Mouse (Mus musculus) embryonic facial prominence, embryonic 12.5 days (tissue): ENCODE results near the gene Cradd. TPM values are rescaled to one million over a fixed set of nuclear protein-coding genes. Genes with fewer than 3 reads are reported as not detected.

Source experiments
- ATAC-seq: fragments of 200-750 bp; cut with Nextera tagmentation; 2 replicates; pipeline ENCODE4 v1.8.0; 2017; ENCODE audit not compliant: insufficient number of reproducible peaks, insufficient read depth, low FRiP score, low TSS enrichment
- H3K27ac ChIP-seq: fragments of 300-500 bp; sonication (generic); 2 replicates; pipeline ENCODE4 v1.5.1; 2016; ENCODE audit warnings: mild to moderate bottlenecking
- H3K27me3 ChIP-seq: fragments of 300-500 bp; sonication (generic); 2 replicates; pipeline ENCODE4 v1.6.1; 2016; ENCODE audit warnings: mild to moderate bottlenecking, moderate library complexity
- H3K36me3 ChIP-seq: fragments of 300-500 bp; sonication (generic); 2 replicates; pipeline ENCODE4 v1.6.1; 2016; ENCODE audit warnings: mild to moderate bottlenecking
- H3K4me1 ChIP-seq: fragments of 300-500 bp; sonication (generic); 2 replicates; pipeline ENCODE4 v1.6.1; 2016
- H3K4me2 ChIP-seq: fragments of 300-500 bp; sonication (generic); replicated peaks from 2 replicates; pipeline ENCODE4 v1.6.1; 2016; ENCODE audit warnings: mild to moderate bottlenecking, moderate library complexity
- H3K4me3 ChIP-seq: fragments of 300-500 bp; sonication (generic); 2 replicates; pipeline ENCODE4 v1.5.1; 2016; ENCODE audit warnings: mild to moderate bottlenecking
- H3K9ac ChIP-seq: fragments of 300-500 bp; sonication (generic); 2 replicates; pipeline ENCODE4 v1.6.1; 2016; ENCODE audit warnings: mild to moderate bottlenecking, moderate library complexity
- H3K9me3 ChIP-seq: fragments of 300-500 bp; sonication (generic); 2 replicates; pipeline ENCODE4 v1.6.1; 2016; ENCODE audit warnings: mild to moderate bottlenecking, moderate library complexity
- WGBS: fragments of 180-500 bp; shearing (Covaris S2); methylation state at CpG from one replicate; pipeline ENCODE4 v1.1.7; 2016; 5-methylcytosine and 5-hydroxymethylcytosine counted together
- polyA plus RNA-seq: library from polyadenylated mRNA; unstranded; fragments of >200 nt; fragmentation: Nextera tagmentation; extraction: Ambion mirVana; gene quantifications from 2 replicates; pipeline ENCODE4 v1.2.1, GENCODE M21; 2016

Gene Cradd
- polyA plus RNA-seq, 1 experiment from 2014 or later: 14.1 TPM

- Histone ChIP-seq H3K9ac (no peak overlapping the region), H3K4me1 (peaks cover 9% of the 10 kb centered on the region; the same call in 1 of the 2 replicates), H3K4me2 (no peak overlapping the region), H3K36me3 (no peaks in the 10 kb centered on the region), H3K27me3 (no peaks in the 10 kb centered on the region), H3K9me3 (0 out of 2 replicates have a peak, but pooled peaks cover 5% of the 10 kb centered on the region), H3K4me3 (no peak overlapping the region), H3K27ac (no peak overlapping the region)
- no peak for ATAC-seq
- WGBS: 74% methylated on average over 5 of the region's 5 CpGs
Measured at GRCm38 (mm10) chr10:95184210-95184609, 139.7 kb downstream of the Cradd start.

- Histone ChIP-seq H3K4me3 (no peak overlapping the region), H3K9me3 (0 out of 2 replicates have a peak, but pooled peaks cover 5% of the 10 kb centered on the region), H3K36me3 (no peaks in the 10 kb centered on the region), H3K27me3 (no peaks in the 10 kb centered on the region), H3K27ac (no peak overlapping the region), H3K4me2 (no peak overlapping the region), H3K4me1 (peaks cover 9% of the 10 kb centered on the region; the same call in 1 of the 2 replicates), H3K9ac (no peak overlapping the region)
- WGBS: 65% methylated on average over 4 of the region's 4 CpGs
- ATAC-seq: 0 out of 2 replicates have a peak, but pooled peaks have one; percentile 52
Measured at GRCm38 (mm10) chr10:95183051-95183450, 140.9 kb downstream of the Cradd start.

GRCm38 (mm10) chr10:95182405-95182804, 141.5 kb downstream of the Cradd start:
- H3K4me3 ChIP-seq: no peak overlapping the region
- no peak overlapping the region for H3K4me2 ChIP-seq
- 77% methylated on average over 4 of the region's 4 CpGs for WGBS
- no peak overlapping the region for H3K27ac ChIP-seq
- H3K36me3 ChIP-seq: no peaks in the 10 kb centered on the region
- H3K9me3 ChIP-seq: 0 out of 2 replicates have a peak, but pooled peaks cover 5% of the 10 kb centered on the region
- H3K27me3 ChIP-seq: no peaks in the 10 kb centered on the region
- no peak overlapping the region for H3K9ac ChIP-seq
- H3K4me1 ChIP-seq: peaks cover 13% of the 10 kb centered on the region; the same call in 1 of the 2 replicates
- no peak for ATAC-seq

- no peak overlapping the region for H3K9ac ChIP-seq
- ATAC-seq: no peak
- no peak overlapping the region for H3K27ac ChIP-seq
- H3K4me1 ChIP-seq: peaks cover 17% of the 10 kb centered on the region; the same call in 1 of the 2 replicates
- H3K27me3 ChIP-seq: no peaks in the 10 kb centered on the region
- H3K4me3 ChIP-seq: no peak overlapping the region
- WGBS: 55% methylated on average over 10 of the region's 10 CpGs
- no peaks in the 10 kb centered on the region for H3K36me3 ChIP-seq
- no peak overlapping the region for H3K4me2 ChIP-seq
- H3K9me3 ChIP-seq: 0 out of 2 replicates have a peak, but pooled peaks cover 5% of the 10 kb centered on the region
Measured at GRCm38 (mm10) chr10:95181553-95181952, 142.4 kb downstream of the Cradd start.

GRCm38 (mm10) chr10:95180900-95181299, 143.0 kb downstream of the Cradd start:
- peaks cover 17% of the 10 kb centered on the region; the same call in 1 of the 2 replicates for H3K4me1 ChIP-seq
- H3K36me3 ChIP-seq: no peaks in the 10 kb centered on the region
- 0 out of 2 replicates have a peak, but pooled peaks cover 5% of the 10 kb centered on the region for H3K9me3 ChIP-seq
- H3K4me3 ChIP-seq: no peak overlapping the region
- 68% methylated on average over 3 of the region's 3 CpGs for WGBS
- H3K27ac ChIP-seq: no peak overlapping the region
- H3K4me2 ChIP-seq: no peak overlapping the region
- no peak for ATAC-seq
- no peaks in the 10 kb centered on the region for H3K27me3 ChIP-seq
- no peak overlapping the region for H3K9ac ChIP-seq

- no peaks in the 10 kb centered on the region for H3K36me3 ChIP-seq
- no peak overlapping the region for H3K27ac ChIP-seq
- H3K27me3 ChIP-seq: 0 out of 2 replicates have a peak, but pooled peaks cover 3% of the 10 kb centered on the region
- no peaks in the 10 kb centered on the region for H3K9me3 ChIP-seq
- no peak overlapping the region for H3K4me2 ChIP-seq
- no peak for ATAC-seq
- 85% methylated on average over 8 of the region's 8 CpGs for WGBS
- no peak overlapping the region for H3K4me3 ChIP-seq
- H3K9ac ChIP-seq: no peak overlapping the region
- peaks cover 22% of the 10 kb centered on the region; the same call in 1 of the 2 replicates for H3K4me1 ChIP-seq
Measured at GRCm38 (mm10) chr10:95180177-95180576, 143.8 kb downstream of the Cradd start.

GRCm38 (mm10) chr10:95178785-95179184, 145.1 kb downstream of the Cradd start:
- peaks cover 24% of the 10 kb centered on the region; the same call in 1 of the 2 replicates for H3K4me1 ChIP-seq
- no peak overlapping the region for H3K4me2 ChIP-seq
- H3K27me3 ChIP-seq: 0 out of 2 replicates have a peak, but pooled peaks cover 3% of the 10 kb centered on the region
- H3K27ac ChIP-seq: no peak overlapping the region
- H3K36me3 ChIP-seq: no peaks in the 10 kb centered on the region
- no peak for ATAC-seq
- no peak overlapping the region for H3K9ac ChIP-seq
- no peak overlapping the region for H3K4me3 ChIP-seq
- H3K9me3 ChIP-seq: no peaks in the 10 kb centered on the region
- 84% methylated on average over 4 of the region's 4 CpGs for WGBS

- H3K4me1 ChIP-seq: peaks cover 33% of the 10 kb centered on the region
- H3K27me3 ChIP-seq: 0 out of 2 replicates have a peak, but pooled peaks cover 3% of the 10 kb centered on the region
- H3K4me3 ChIP-seq: no peak overlapping the region
- no peak overlapping the region for H3K4me2 ChIP-seq
- no peak overlapping the region for H3K9ac ChIP-seq
- H3K36me3 ChIP-seq: no peaks in the 10 kb centered on the region
- WGBS: 42% methylated on average over 26 of the region's 26 CpGs
- no peaks in the 10 kb centered on the region for H3K9me3 ChIP-seq
- no peak for ATAC-seq
- no peak overlapping the region for H3K27ac ChIP-seq
Measured at GRCm38 (mm10) chr10:95175423-95176120, 148.4 kb downstream of the Cradd start.

GRCm38 (mm10) chr10:95174260-95174659, 149.7 kb downstream of the Cradd start:
- Histone ChIP-seq H3K36me3 (no peaks in the 10 kb centered on the region), H3K4me2 (no peak overlapping the region), H3K9me3 (no peaks in the 10 kb centered on the region), H3K4me1 (peaks cover 33% of the 10 kb centered on the region), H3K9ac (no peak overlapping the region), H3K4me3 (no peak overlapping the region), H3K27me3 (0 out of 2 replicates have a peak, but pooled peaks cover 3% of the 10 kb centered on the region), H3K27ac (no peak overlapping the region)
- 81% methylated on average over 6 of the region's 6 CpGs for WGBS
- ATAC-seq: no peak

GRCm38 (mm10) chr10:95170721-95171354, 153.1 kb downstream of the Cradd start:
- Histone ChIP-seq H3K36me3 (no peaks in the 10 kb centered on the region), H3K4me1 (peaks cover 24% of the 10 kb centered on the region), H3K4me2 (no peak overlapping the region), H3K27ac (no peak overlapping the region), H3K9me3 (no peaks in the 10 kb centered on the region), H3K27me3 (0 out of 2 replicates have a peak, but pooled peaks cover 3% of the 10 kb centered on the region), H3K9ac (no peak overlapping the region), H3K4me3 (no peak overlapping the region)
- 71% methylated on average over 9 of the region's 9 CpGs for WGBS
- no peak for ATAC-seq

GRCm38 (mm10) chr10:95164949-95165348, 159.0 kb downstream of the Cradd start:
- Histone ChIP-seq H3K9me3 (no peaks in the 10 kb centered on the region), H3K9ac (no peak overlapping the region), H3K4me3 (no peak overlapping the region), H3K27ac (no peak overlapping the region), H3K27me3 (no peaks in the 10 kb centered on the region), H3K4me2 (no peak overlapping the region), H3K36me3 (no peaks in the 10 kb centered on the region), H3K4me1 (peaks cover 8% of the 10 kb centered on the region; the same call in 1 of the 2 replicates)
- ATAC-seq: no peak
- WGBS: 89% methylated on average over 2 of the region's 2 CpGs
